Mouse (Mus musculus) olfactory bulb, adult 2 months (tissue): ENCODE results near the gene Ankrd33. TPM values are rescaled to one million over a fixed set of nuclear protein-coding genes. Genes with fewer than 3 reads are reported as not detected.

Source experiments
- H3K27ac ChIP-seq: fragments of 200-500 bp; 2 replicates; pipeline ENCODE4 v1.5.1; 2012; ENCODE audit warnings: low read depth, low read length; ENCODE audit not compliant: insufficient read depth
- H3K4me1 ChIP-seq: fragments of 200-500 bp; 2 replicates; pipeline ENCODE4 v1.6.1; 2012; ENCODE audit warnings: low read length; ENCODE audit not compliant: control insufficient read depth, insufficient read depth
- H3K4me3 ChIP-seq: fragments of 200-500 bp; 2 replicates; pipeline ENCODE4 v1.5.1; 2012; ENCODE audit warnings: mild to moderate bottlenecking, low read depth, low read length, moderate library complexity; ENCODE audit not compliant: insufficient read depth
- CTCF ChIP-seq: fragments of 200-500 bp; IDR thresholded peaks from 2 replicates; pipeline ENCODE4 v1.5.1; 2012; ENCODE audit warnings: low read depth, mild to moderate bottlenecking, low read length, moderate library complexity; ENCODE audit not compliant: insufficient read depth
- POLR2A ChIP-seq: fragments of 200-500 bp; IDR thresholded peaks from 2 replicates; pipeline ENCODE4 v1.6.1; 2012; ENCODE audit warnings: mild to moderate bottlenecking, low read depth, low read length, moderate library complexity; ENCODE audit not compliant: insufficient read depth
- whole genome bisulfite sequencing: fragments of 180-500 bp; shearing (Covaris S2); methylation state at CpG from one replicate; pipeline ENCODE4 v1.1.7; 2018; 5-methylcytosine and 5-hydroxymethylcytosine counted together
- polyA plus RNA-seq: library from polyadenylated mRNA; stranded (reverse); fragments of >200 nt; gene quantifications from 2 replicates; pipeline ENCODE4 v1.2.4, GENCODE M21; 2012; ENCODE audit warnings: low replicate concordance; ENCODE audit not compliant: missing spikeins, insufficient read depth, insufficient read length

Gene Ankrd33
- polyA plus RNA-seq, 1 experiment, result not detected

GRCm38 (mm10) chr15:101167553-101167952 is 52.0 kb downstream of the Ankrd33 start:
- peaks cover 12% of the 10 kb centered on the region; the same call in 1 of the 2 replicates for H3K4me1 ChIP-seq
- H3K4me3 ChIP-seq, result no peak overlapping the region
- no peak overlapping the region for H3K27ac ChIP-seq
- TF ChIP-seq CTCF, result no peak
- TF ChIP-seq POLR2A, result no peak
- WGBS, result 79% methylated on average over 11 of the region's 11 CpGs

Other genes with a start within 250 kb of the Ankrd33 start
- gene Scn8a, start 245.9 kb upstream of the Ankrd33 start, polyA plus RNA-seq, result not detected in 2 replicates
- not detected in 2 replicates for gene Gm47841, start 68.4 kb upstream of the Ankrd33 start, polyA plus RNA-seq
- gene Fignl2, start 37.2 kb upstream of the Ankrd33 start, polyA plus RNA-seq, result not detected in 2 replicates
- not detected in 2 replicates for gene Acvrl1, start 12.8 kb downstream of the Ankrd33 start, polyA plus RNA-seq
- gene Acvr1b, start 58.3 kb downstream of the Ankrd33 start, polyA plus RNA-seq, result not detected in 2 replicates
- gene Grasp, start 108.4 kb downstream of the Ankrd33 start, polyA plus RNA-seq, result not detected in 2 replicates
- not detected in 2 replicates for gene Nr4a1, start 138.5 kb downstream of the Ankrd33 start, polyA plus RNA-seq
- not detected in 2 replicates for gene Atg101, start 168.5 kb downstream of the Ankrd33 start, polyA plus RNA-seq
- not detected in 2 replicates for gene 6030408B16Rik, start 177.5 kb downstream of the Ankrd33 start, polyA plus RNA-seq